Mouse (Mus musculus): Measurements from ENCODE around the gene Gm3138.
"Not testable (repeated sequence)": the region's sequence is repeated elsewhere in the genome, so short reads cannot be mapped to it uniquely, and the experiment has no call there.

- not testable (repeated sequence) for TF ChIP-seq CTCF (IDR thresholded peaks at IDR 0.05; ENCODE audit: borderline replicate concordance, insufficient read depth, low read depth, low read length); POLR2A (IDR thresholded peaks at IDR 0.05; ENCODE audit: borderline replicate concordance, insufficient read depth, low read length)
Measured at GRCm38 (mm10) chr14:4269238-4269950, 20.0 kb downstream of the Gm3138 start.
